Mouse (Mus musculus) C2C12 (cell line): Measurements from ENCODE around the gene Tmprss11f. TPM values are rescaled to one million over a fixed set of nuclear protein-coding genes. Genes with fewer than 3 reads are reported as not detected.
"Not testable (repeated sequence)": the region's sequence is repeated elsewhere in the genome, so short reads cannot be mapped to it uniquely, and the experiment has no call there.

Source experiments
- H3K27me3 ChIP-seq: one replicate; pipeline ENCODE4 v1.6.1; 2011; ENCODE audit not compliant: control insufficient read depth, insufficient read depth, insufficient read length
- H3K36me3 ChIP-seq: one replicate; pipeline ENCODE4 v1.6.1; 2011; ENCODE audit not compliant: control insufficient read depth, insufficient read depth
- H3K4me3 ChIP-seq: one replicate; pipeline ENCODE4 v1.5.1; 2011; ENCODE audit warnings: mild to moderate bottlenecking, control low read depth; ENCODE audit not compliant: poor library complexity, insufficient read depth, severe bottlenecking
- H3K79me2 ChIP-seq: one replicate; pipeline ENCODE4 v1.6.1; 2011; ENCODE audit not compliant: control insufficient read depth, insufficient read depth
- H3K79me3 ChIP-seq: one replicate; pipeline ENCODE4 v1.6.1; 2011; ENCODE audit warnings: low read depth, control low read depth
- H3ac ChIP-seq: one replicate; pipeline ENCODE3; 2011; ENCODE audit warnings: low read depth; ENCODE audit not compliant: control insufficient read depth, insufficient read length
- CEBPB ChIP-seq: IDR thresholded peaks from one replicate; pipeline ENCODE4 v1.6.1; 2011; ENCODE audit warnings: low read depth, mild to moderate bottlenecking, control low read depth, moderate library complexity
- CTCF ChIP-seq: IDR thresholded peaks from one replicate; pipeline ENCODE4 v1.5.1; 2011; ENCODE audit not compliant: control insufficient read depth, insufficient read depth, insufficient read length
- FOSL1 ChIP-seq: IDR thresholded peaks from one replicate; pipeline ENCODE4 v1.8.0; 2011; ENCODE audit warnings: mild to moderate bottlenecking, low read length; ENCODE audit not compliant: poor library complexity, insufficient read depth, severe bottlenecking
- MAX ChIP-seq: IDR thresholded peaks from one replicate; pipeline ENCODE4 v1.6.1; 2011; ENCODE audit warnings: mild to moderate bottlenecking, control low read depth
- MYOD1 ChIP-seq: IDR thresholded peaks from one replicate; pipeline ENCODE4 v1.6.1; 2011; ENCODE audit warnings: low read depth; ENCODE audit not compliant: control insufficient read depth, insufficient read length
- MYOG ChIP-seq: IDR thresholded peaks from one replicate; pipeline ENCODE4 v1.6.1; 2011; ENCODE audit not compliant: control insufficient read depth, insufficient read length; ENCODE audit errors: extremely low read depth
- USF1 ChIP-seq: IDR thresholded peaks from one replicate; pipeline ENCODE4 v1.6.1; 2011; ENCODE audit warnings: low read depth, mild to moderate bottlenecking, control low read depth, moderate library complexity
- long read RNA-seq, 2 experiments: library from polyadenylated mRNA; unstranded; transcript quantifications; one replicate each; pipeline ENCODE4 v2.0.0; 2019 to 2020
- polyA plus RNA-seq: library from polyadenylated mRNA; unstranded; fragments of >200 nt; fragmentation: generic; extraction: Trizol; gene quantifications from one replicate; pipeline ENCODE4 v1.2.1, GENCODE M21; 2012; ENCODE audit warnings: missing spikeins

Tmprss11f gene
- polyA plus RNA-seq, result 0.19 TPM
- long read RNA-seq, experiment 1, result 0 reads
- long read RNA-seq, experiment 2, partial matches to known transcripts, result 1 of 6 reads
- long read RNA-seq, experiment 2, other reads (novel, unspliced or antisense), result 3 of 6 reads

DNA sequence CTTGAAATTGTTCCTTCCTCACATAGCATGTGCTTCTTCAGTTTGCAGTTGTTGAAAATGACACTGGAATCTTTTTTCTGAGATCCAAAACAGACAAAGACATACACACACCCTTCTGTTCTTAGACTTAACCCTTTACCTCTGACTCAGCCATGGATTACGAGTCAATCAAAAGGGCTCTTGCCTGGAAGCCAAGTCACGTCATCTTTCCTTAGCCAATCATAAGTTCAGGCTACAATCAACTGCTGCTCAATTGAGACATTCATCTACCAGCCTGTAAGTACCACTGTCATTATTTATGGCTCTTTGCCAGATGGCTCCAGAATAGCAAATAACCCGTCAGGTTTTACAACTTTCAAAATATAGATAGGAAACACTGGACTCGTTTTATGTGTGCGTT is at the start of gene Tmprss11f:
Tmprss11f (minus strand) TSS at position 101 of the 400 bp plus-strand sequence.
- Histone ChIP-seq H3K27me3 (no peaks in the 10 kb centered on the region), H3K79me3 (no peaks in the 10 kb centered on the region), H3K4me3 (no peak within 1 kb of the TSS), H3ac (no peak within 1 kb of the TSS), H3K79me2 (no peaks in the 10 kb centered on the region), H3K36me3 (no peaks in the 10 kb centered on the region)
- TF ChIP-seq MYOD1 (no peak), CTCF (no peak), MAX (no peak), USF1 (no peak), CEBPB (no peak), MYOG (no peak), FOSL1 (no peak)

DNA sequence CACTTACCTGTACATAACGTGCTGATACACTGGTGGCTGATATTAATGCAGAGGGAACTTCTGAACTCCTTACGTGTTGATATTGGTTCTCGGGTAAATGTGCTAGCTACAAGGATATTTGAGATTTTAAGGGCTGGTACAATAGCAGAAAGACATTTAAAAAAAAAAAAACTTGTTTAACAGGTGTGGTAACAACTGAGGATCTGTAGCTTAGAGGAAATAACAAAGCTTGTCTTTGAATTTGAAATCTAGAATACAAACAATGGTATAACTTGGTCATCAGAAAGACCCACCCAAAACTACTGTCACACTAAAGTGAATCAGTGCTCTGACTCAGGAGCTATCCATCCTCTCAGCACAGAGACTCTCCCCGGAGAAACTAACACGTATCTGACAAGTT is 44.0 kb upstream of the Tmprss11f start, which contains the start of gene Tmprss11b:
Tmprss11b (minus strand) TSS at position 101 of the 400 bp plus-strand sequence.
- no peak within 1 kb of the TSS for H3K4me3 ChIP-seq
- H3K36me3 ChIP-seq, result no peaks in the 10 kb centered on the region
- H3K79me2 ChIP-seq, result no peaks in the 10 kb centered on the region
- TF ChIP-seq CTCF, result no peak
- no peak for TF ChIP-seq USF1
- no peak for TF ChIP-seq MYOD1
- TF ChIP-seq MYOG, result no peak
- no peak for TF ChIP-seq CEBPB
- no peak for TF ChIP-seq FOSL1
- no peak for TF ChIP-seq MAX
- H3ac ChIP-seq, result no peak within 1 kb of the TSS
- H3K79me3 ChIP-seq, result no peaks in the 10 kb centered on the region
- H3K27me3 ChIP-seq, result no peaks in the 10 kb centered on the region

DNA sequence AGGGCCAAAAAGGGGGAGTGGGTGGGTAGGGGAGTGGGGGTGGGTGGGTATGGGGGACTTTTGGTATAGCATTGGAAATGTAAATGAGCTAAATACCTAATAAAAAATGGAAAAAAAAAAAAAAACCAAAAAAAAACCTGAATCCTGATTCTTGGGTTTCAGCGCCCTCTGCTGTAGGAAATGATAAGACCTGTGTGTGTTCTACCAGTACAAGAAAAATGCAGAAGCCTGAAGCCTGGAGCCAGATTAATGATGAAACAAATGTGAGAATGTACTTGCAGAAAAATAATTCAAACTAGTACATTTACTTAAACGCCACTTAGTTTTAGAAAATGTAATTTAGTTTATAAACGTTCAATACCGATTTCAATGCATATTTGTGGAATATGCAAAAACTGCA is 17.0 kb upstream of the Tmprss11f start:
- H3K4me3 ChIP-seq, H3K79me2 ChIP-seq, H3K79me3 ChIP-seq, H3K27me3 ChIP-seq, H3K36me3 ChIP-seq, H3ac ChIP-seq: not testable (repeated sequence)

DNA sequence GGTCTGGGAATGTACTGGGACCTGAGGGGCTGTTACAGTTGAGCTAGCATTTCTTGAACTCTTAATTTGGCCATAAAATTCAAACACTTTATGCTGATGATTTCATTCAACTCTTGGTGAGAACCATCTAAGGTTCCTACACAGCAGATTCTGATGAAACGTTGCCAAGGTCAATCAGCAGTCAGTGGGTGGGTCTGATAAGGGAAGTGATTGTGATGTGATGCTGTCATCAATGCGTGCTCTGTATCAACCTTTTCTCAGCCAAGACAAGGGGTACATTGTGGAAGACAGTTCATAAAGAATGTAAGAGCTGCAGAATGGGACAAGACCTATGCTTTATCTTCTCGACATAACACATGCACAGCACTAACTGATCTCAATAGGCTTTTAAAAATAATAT is 8.6 kb upstream of the Tmprss11f start:
- Histone ChIP-seq H3ac (no peak overlapping the region), H3K27me3 (no peaks in the 10 kb centered on the region), H3K36me3 (no peaks in the 10 kb centered on the region), H3K79me2 (no peaks in the 10 kb centered on the region), H3K79me3 (no peaks in the 10 kb centered on the region), H3K4me3 (no peak overlapping the region)
- no peak for TF ChIP-seq MYOD1

DNA sequence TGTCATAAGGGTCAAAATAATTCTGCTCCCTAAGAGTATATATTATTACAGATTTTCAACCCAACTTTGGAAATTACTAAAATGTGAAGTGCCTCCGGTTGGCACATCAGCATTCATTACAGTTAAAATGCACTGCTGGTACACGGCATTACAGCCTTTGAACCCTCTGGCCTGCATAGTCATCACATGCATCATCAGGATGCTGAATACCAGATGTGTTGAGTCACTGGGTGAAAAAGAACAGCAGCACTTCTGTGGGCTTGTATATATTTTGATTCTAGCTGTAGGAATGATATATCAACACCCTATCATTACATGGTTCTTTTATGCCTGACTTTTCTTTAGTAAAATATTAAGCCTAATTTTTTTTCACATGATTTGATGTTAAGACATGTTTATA is 1.5 kb downstream of the Tmprss11f start:
- no peaks in the 10 kb centered on the region for H3K79me3 ChIP-seq
- no peaks in the 10 kb centered on the region for H3K79me2 ChIP-seq
- TF ChIP-seq USF1 (no peak), CTCF (no peak), MYOG (no peak), CEBPB (peak; percentile 6), MYOD1 (no peak), FOSL1 (peak; percentile 79), MAX (no peak)
- H3K27me3 ChIP-seq, result no peaks in the 10 kb centered on the region
- H3ac ChIP-seq, result no peak overlapping the region
- no peak overlapping the region for H3K4me3 ChIP-seq
- H3K36me3 ChIP-seq, result no peaks in the 10 kb centered on the region

DNA sequence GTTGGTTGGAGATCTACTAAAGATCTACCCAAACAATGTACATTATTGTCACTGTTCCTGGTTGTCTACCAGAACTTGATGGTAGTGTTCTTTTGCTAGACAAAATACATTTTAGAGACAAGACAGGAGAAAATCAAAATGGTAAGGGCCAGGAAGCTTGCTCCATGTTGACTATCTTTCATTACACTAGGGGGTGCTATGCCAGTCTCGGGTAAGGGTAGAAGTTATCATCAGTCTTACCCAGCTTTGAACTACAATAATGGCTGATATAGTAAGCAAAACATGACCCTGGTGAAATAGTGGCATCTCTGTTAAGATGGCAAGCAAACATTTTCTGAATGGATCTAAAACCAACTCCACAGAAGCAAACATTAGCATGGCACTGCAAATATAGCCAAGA is 10.4 kb downstream of the Tmprss11f start:
- Histone ChIP-seq H3ac (no peak overlapping the region), H3K79me3 (no peaks in the 10 kb centered on the region), H3K79me2 (no peaks in the 10 kb centered on the region), H3K36me3 (no peaks in the 10 kb centered on the region), H3K27me3 (no peaks in the 10 kb centered on the region), H3K4me3 (no peak overlapping the region)
- TF ChIP-seq USF1, result no peak
- TF ChIP-seq MAX, result no peak
- no peak for TF ChIP-seq CEBPB
- no peak for TF ChIP-seq CTCF
- TF ChIP-seq MYOD1, result no peak
- TF ChIP-seq MYOG, result no peak
- TF ChIP-seq FOSL1, result no peak

DNA sequence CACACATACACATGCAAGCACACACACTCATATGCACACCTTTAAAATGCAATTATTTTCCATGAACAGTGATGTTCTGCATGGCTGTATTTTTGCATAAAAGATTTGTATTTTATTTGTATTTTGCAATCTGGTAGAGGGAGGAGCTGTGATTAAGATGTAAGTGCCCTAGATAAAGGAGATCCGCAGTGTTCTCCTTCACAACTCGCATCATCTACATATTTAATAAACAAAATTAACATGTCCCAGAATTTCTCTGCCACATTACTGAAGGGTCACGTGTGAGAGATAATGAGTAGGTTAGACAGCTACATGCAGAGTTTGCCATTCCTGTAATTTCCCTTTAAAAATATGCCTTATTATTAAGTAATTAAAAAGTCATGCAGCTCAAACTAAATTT is 46.3 kb downstream of the Tmprss11f start:
- no peaks in the 10 kb centered on the region for H3K79me2 ChIP-seq
- no peaks in the 10 kb centered on the region for H3K36me3 ChIP-seq
- H3K4me3 ChIP-seq, result no peak overlapping the region
- H3K27me3 ChIP-seq, result no peaks in the 10 kb centered on the region
- no peak overlapping the region for H3ac ChIP-seq
- TF ChIP-seq MAX (no peak), FOSL1 (no peak), USF1 (no peak)
- no peaks in the 10 kb centered on the region for H3K79me3 ChIP-seq
